Mouse (Mus musculus) thymus, adult 2 months (tissue): ENCODE data around the gene Apoc1. TPM values are rescaled to one million over a fixed set of nuclear protein-coding genes. Genes with fewer than 3 reads are reported as not detected.
"Not testable (repeated sequence)": the region's sequence is repeated elsewhere in the genome, so short reads cannot be mapped to it uniquely, and the experiment has no call there.

Experiments
- DNase-seq: peaks from one replicate; pipeline ENCODE4 v3.0.0; 2021
- H3K27ac ChIP-seq: fragments of 200-500 bp; 2 replicates; pipeline ENCODE4 v1.5.1; 2012; ENCODE audit warnings: low read length, control low read depth; ENCODE audit not compliant: control insufficient read depth, insufficient read depth
- H3K27me3 ChIP-seq: fragments of 200-500 bp; 2 replicates; pipeline ENCODE4 v1.6.1; 2012; ENCODE audit warnings: mild to moderate bottlenecking, low read length, moderate library complexity, mixed read lengths; ENCODE audit not compliant: control insufficient read depth, insufficient read depth
- H3K36me3 ChIP-seq: fragments of 200-500 bp; 2 replicates; pipeline ENCODE4 v1.6.1; 2012; ENCODE audit warnings: mild to moderate bottlenecking, low read length, moderate library complexity; ENCODE audit not compliant: control insufficient read depth, insufficient read depth
- H3K4me1 ChIP-seq: fragments of 200-500 bp; replicated peaks from 2 replicates; pipeline ENCODE4 v1.6.1; 2012; ENCODE audit warnings: low read length; ENCODE audit not compliant: control insufficient read depth, insufficient read depth
- H3K4me3 ChIP-seq: fragments of 200-500 bp; 2 replicates; pipeline ENCODE4 v1.5.1; 2012; ENCODE audit warnings: mild to moderate bottlenecking, low read length, control low read depth, moderate library complexity; ENCODE audit not compliant: control insufficient read depth, insufficient read depth
- CTCF ChIP-seq: fragments of 200-500 bp; IDR thresholded peaks from 2 replicates; pipeline ENCODE4 v1.5.1; 2012; ENCODE audit warnings: mild to moderate bottlenecking, control low read depth, low read length, moderate library complexity, borderline replicate concordance; ENCODE audit not compliant: control insufficient read depth, poor library complexity, insufficient read depth; ENCODE audit errors: extremely low read depth
- POLR2A ChIP-seq: fragments of 200-500 bp; IDR thresholded peaks from 2 replicates; pipeline ENCODE4 v1.6.1; 2012; ENCODE audit warnings: mild to moderate bottlenecking, low read length, control low read depth, moderate library complexity; ENCODE audit not compliant: control insufficient read depth, poor library complexity, insufficient read depth; ENCODE audit errors: extremely low read depth
- WGBS: fragments of 180-500 bp; shearing (Covaris S2); methylation state at CpG from one replicate; pipeline ENCODE4 v1.1.7; 2018; 5-methylcytosine and 5-hydroxymethylcytosine counted together
- polyA plus RNA-seq: library from polyadenylated mRNA; depleted of rRNA; stranded (reverse); fragments of >200 nt; gene quantifications from 2 replicates; pipeline ENCODE4 v1.2.3, GENCODE M21; 2012

Gene Apoc1
- polyA plus RNA-seq, 1 experiment = 24.8 TPM

- no peaks in the 10 kb centered on the region for H3K36me3 ChIP-seq
- no peak for DNase-seq
- H3K4me1 ChIP-seq = no peaks in the 10 kb centered on the region
- no peak overlapping the region for H3K27ac ChIP-seq
- H3K4me3 ChIP-seq = no peak overlapping the region
- WGBS = 97% methylated on average over 10 of the region's 10 CpGs
- H3K27me3 ChIP-seq = no peaks in the 10 kb centered on the region
- TF ChIP-seq POLR2A (no peak), CTCF (no peak)
Observed at GRCm38 (mm10) chr7:19688101-19688500, 4.4 kb downstream of the Apoc1 start.

- WGBS = 71% methylated on average over 8 of the region's 8 CpGs
- H3K4me3 ChIP-seq, DNase-seq, H3K27ac ChIP-seq, H3K4me1 ChIP-seq, H3K27me3 ChIP-seq, H3K36me3 ChIP-seq: not testable (repeated sequence)
Observed at GRCm38 (mm10) chr7:19686927-19687583, 5.4 kb downstream of the Apoc1 start.

- no peak for DNase-seq
- no peaks in the 10 kb centered on the region for H3K4me1 ChIP-seq
- H3K27ac ChIP-seq = no peak overlapping the region
- no peaks in the 10 kb centered on the region for H3K36me3 ChIP-seq
- 92% methylated on average over 6 of the region's 6 CpGs for WGBS
- no peak overlapping the region for H3K4me3 ChIP-seq
- TF ChIP-seq POLR2A = no peak
- TF ChIP-seq CTCF = no peak
- no peaks in the 10 kb centered on the region for H3K27me3 ChIP-seq
Observed at GRCm38 (mm10) chr7:19686521-19686920, 5.9 kb downstream of the Apoc1 start.

GRCm38 (mm10) chr7:19685374-19685773 lies 7.1 kb downstream of the Apoc1 start:
- H3K4me1 ChIP-seq = no peaks in the 10 kb centered on the region
- H3K27ac ChIP-seq = no peak overlapping the region
- H3K36me3 ChIP-seq = no peaks in the 10 kb centered on the region
- no peaks in the 10 kb centered on the region for H3K27me3 ChIP-seq
- DNase-seq = no peak
- 82% methylated on average over 4 of the region's 4 CpGs for WGBS
- no peak overlapping the region for H3K4me3 ChIP-seq
- TF ChIP-seq POLR2A (no peak), CTCF (no peak)

- 96% methylated on average over 6 of the region's 6 CpGs for WGBS
- H3K27me3 ChIP-seq = no peaks in the 10 kb centered on the region
- TF ChIP-seq CTCF (no peak), POLR2A (no peak)
- DNase-seq = no peak
- no peaks in the 10 kb centered on the region for H3K4me1 ChIP-seq
- H3K27ac ChIP-seq = no peak overlapping the region
- no peaks in the 10 kb centered on the region for H3K36me3 ChIP-seq
- no peak overlapping the region for H3K4me3 ChIP-seq
Observed at GRCm38 (mm10) chr7:19683771-19684201, 8.7 kb downstream of the Apoc1 start.

GRCm38 (mm10) chr7:19682979-19683378 lies 9.5 kb downstream of the Apoc1 start:
- no peaks in the 10 kb centered on the region for H3K4me1 ChIP-seq
- no peak for DNase-seq
- TF ChIP-seq POLR2A (no peak), CTCF (no peak)
- no peak overlapping the region for H3K27ac ChIP-seq
- 44% methylated on average over 3 of the region's 3 CpGs for WGBS
- no peaks in the 10 kb centered on the region for H3K36me3 ChIP-seq
- no peaks in the 10 kb centered on the region for H3K27me3 ChIP-seq
- H3K4me3 ChIP-seq = no peak overlapping the region

GRCm38 (mm10) chr7:19681202-19681694 lies 11.2 kb downstream of the Apoc1 start, which contains the start of the genes Gm44805 and Apoc4:
TSS of gene Gm44805 (minus strand) at chr7:19681423.
TSS of gene Apoc4 (minus strand) at chr7:19681479.
- Histone ChIP-seq H3K36me3 (no peaks in the 10 kb centered on the region), H3K27ac (no peak within 1 kb of the TSS), H3K27me3 (no peaks in the 10 kb centered on the region), H3K4me1 (no peaks in the 10 kb centered on the region), H3K4me3 (no peak within 1 kb of the TSS)
- no peak for TF ChIP-seq POLR2A
- no peak for TF ChIP-seq CTCF
- no peak for DNase-seq
- WGBS = 82% methylated on average over 8 of the region's 8 CpGs
